Mouse (Mus musculus) midbrain, embryonic 14.5 days (tissue): ENCODE data around the gene Hipk2. TPM values are rescaled to one million over a fixed set of nuclear protein-coding genes. Genes with fewer than 3 reads are reported as not detected.
"Not testable (repeated sequence)": the region's sequence is repeated elsewhere in the genome, so short reads cannot be mapped to it uniquely, and the experiment has no call there.

ENCODE experiments used
- ATAC-seq: fragments of 200-750 bp; cut with Nextera tagmentation; 2 replicates; pipeline ENCODE4 v1.8.0; 2017; ENCODE audit warnings: moderate number of reproducible peaks, moderate library complexity; ENCODE audit not compliant: low FRiP score, low TSS enrichment
- DNase-seq: peaks from one replicate; pipeline ENCODE4 v3.0.0-alpha.2; 2015
- H3K27ac ChIP-seq: fragments of 300-500 bp; sonication (generic); replicated peaks from 2 replicates; pipeline ENCODE4 v1.5.1; 2014; ENCODE audit warnings: mild to moderate bottlenecking, low read depth, low read length, moderate library complexity
- H3K27me3 ChIP-seq: fragments of 300-500 bp; sonication (generic); 2 replicates; pipeline ENCODE4 v1.6.1; 2014; ENCODE audit warnings: low read length, control low read depth, mixed read lengths; ENCODE audit not compliant: control insufficient read depth, insufficient read depth
- H3K36me3 ChIP-seq: fragments of 300-500 bp; sonication (generic); 2 replicates; pipeline ENCODE4 v1.6.1; 2014; ENCODE audit warnings: low read length, control low read depth; ENCODE audit not compliant: control insufficient read depth, insufficient read depth
- H3K4me1 ChIP-seq: fragments of 300-500 bp; sonication (generic); 2 replicates; pipeline ENCODE4 v1.6.1; 2014; ENCODE audit warnings: mild to moderate bottlenecking, antibody characterized with exemption, low read length, control low read depth; ENCODE audit not compliant: control insufficient read depth, insufficient read depth
- H3K4me2 ChIP-seq: fragments of 300-500 bp; sonication (generic); 2 replicates; pipeline ENCODE4 v1.6.1; 2014; ENCODE audit warnings: mild to moderate bottlenecking, low read length, moderate library complexity
- H3K4me3 ChIP-seq: fragments of 300-500 bp; sonication (generic); replicated peaks from 2 replicates; pipeline ENCODE4 v1.5.1; 2014; ENCODE audit warnings: low read depth, low read length
- H3K9ac ChIP-seq: fragments of 300-500 bp; sonication (generic); replicated peaks from 2 replicates; pipeline ENCODE4 v1.6.1; 2014; ENCODE audit warnings: mild to moderate bottlenecking, low read length, moderate library complexity
- H3K9me3 ChIP-seq: fragments of 300-500 bp; sonication (generic); 2 replicates; pipeline ENCODE4 v1.6.1; 2016; ENCODE audit warnings: low read length, control low read depth, mixed read lengths; ENCODE audit not compliant: control insufficient read depth
- WGBS: fragments of 180-500 bp; shearing (Covaris S2); extraction: QIAGEN DNeasy Blood & Tissue Kit; methylation state at CpG from one replicate; pipeline ENCODE4 v1.1.7; 2014; 5-methylcytosine and 5-hydroxymethylcytosine counted together
- polyA plus RNA-seq: library from polyadenylated mRNA; unstranded; fragments of >200 nt; fragmentation: Nextera tagmentation; extraction: Ambion mirVana; gene quantifications from 2 replicates; pipeline ENCODE4 v1.2.1, GENCODE M21; 2014

Hipk2 gene
- polyA plus RNA-seq, 1 experiment from 2014 or later: 41.3 TPM

DNA sequence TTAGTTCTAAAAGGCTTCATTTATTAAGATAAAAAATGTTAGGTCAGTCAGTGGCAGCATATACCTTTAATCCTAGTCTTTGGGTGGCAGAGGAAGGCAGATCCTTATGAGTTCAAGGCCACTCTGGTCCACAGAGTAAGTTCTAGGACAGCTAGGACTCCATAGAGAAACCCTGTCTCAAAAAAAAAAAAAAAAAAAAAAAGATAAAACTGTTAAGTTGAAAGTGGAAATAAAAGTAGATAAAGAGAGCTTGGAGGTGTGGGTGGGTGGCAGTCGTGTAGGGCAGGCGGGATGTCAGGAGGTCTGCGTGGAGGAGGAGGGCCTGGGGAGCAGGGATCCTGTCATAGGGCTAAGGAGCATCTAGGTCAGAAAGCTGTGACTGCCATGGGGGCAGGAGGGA lies 204.0 kb downstream of the Hipk2 start:
- no peak for ATAC-seq
- Histone ChIP-seq H3K9me3 (no peaks in the 10 kb centered on the region), H3K36me3 (no peaks in the 10 kb centered on the region), H3K4me1 (no peaks in the 10 kb centered on the region), H3K9ac (no peak overlapping the region), H3K27me3 (no peaks in the 10 kb centered on the region), H3K27ac (no peak overlapping the region), H3K4me2 (no peak overlapping the region), H3K4me3 (no peak overlapping the region)
- WGBS: 92% methylated on average over 3 of the region's 3 CpGs
- no peak for DNase-seq

DNA sequence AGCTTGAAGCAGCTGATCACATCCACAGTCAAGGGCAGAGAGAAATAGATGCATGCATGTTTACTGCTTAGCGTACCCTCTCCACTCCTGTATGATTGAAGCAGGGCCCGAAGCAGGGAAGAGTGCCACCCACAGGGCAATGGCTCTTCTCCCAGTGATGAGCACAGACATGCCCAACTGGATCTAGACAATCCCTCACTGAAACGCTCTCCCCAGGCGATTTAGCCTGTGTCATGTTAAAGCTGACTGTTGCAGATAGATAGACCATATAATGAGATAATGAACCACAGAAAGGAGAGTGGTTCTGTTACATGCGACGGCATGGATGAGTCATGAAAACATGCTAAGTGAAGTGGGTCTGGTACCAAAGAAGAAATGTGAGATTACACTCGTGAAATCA lies 204.7 kb downstream of the Hipk2 start:
- 69% methylated on average over 7 of the region's 7 CpGs for WGBS
- DNase-seq (no peak), ATAC-seq (no peak)
- H3K4me2 ChIP-seq: no peak overlapping the region
- H3K27me3 ChIP-seq: no peaks in the 10 kb centered on the region
- no peaks in the 10 kb centered on the region for H3K9me3 ChIP-seq
- H3K9ac ChIP-seq: no peak overlapping the region
- H3K4me3 ChIP-seq: no peak overlapping the region
- no peaks in the 10 kb centered on the region for H3K4me1 ChIP-seq
- H3K27ac ChIP-seq: no peak overlapping the region
- H3K36me3 ChIP-seq: no peaks in the 10 kb centered on the region

DNA sequence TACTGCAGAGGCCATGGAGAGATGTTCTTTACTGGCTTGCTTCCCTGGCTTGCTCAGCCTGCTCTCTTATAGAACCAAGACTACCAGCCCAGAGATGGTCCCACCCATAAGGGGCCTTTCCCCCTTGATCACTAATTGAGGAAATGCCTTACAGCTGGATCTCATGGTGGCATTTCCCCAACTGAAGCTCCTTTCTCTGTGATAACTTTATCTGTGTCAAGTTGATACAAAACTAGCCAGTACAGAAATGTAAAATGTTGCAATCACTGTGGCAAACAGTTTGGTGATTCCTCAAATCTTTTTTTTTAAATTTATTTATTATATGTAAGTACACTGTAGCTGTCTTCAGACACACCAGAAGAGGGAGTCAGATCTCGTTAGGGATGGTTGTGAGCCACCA lies 205.5 kb downstream of the Hipk2 start:
- not testable (repeated sequence) for DNase-seq, H3K9ac ChIP-seq, H3K9me3 ChIP-seq, H3K4me3 ChIP-seq, H3K4me2 ChIP-seq, H3K4me1 ChIP-seq, H3K27ac ChIP-seq, H3K27me3 ChIP-seq, H3K36me3 ChIP-seq, ATAC-seq
- 57% methylated on average over 1 of the region's 1 CpGs for WGBS

DNA sequence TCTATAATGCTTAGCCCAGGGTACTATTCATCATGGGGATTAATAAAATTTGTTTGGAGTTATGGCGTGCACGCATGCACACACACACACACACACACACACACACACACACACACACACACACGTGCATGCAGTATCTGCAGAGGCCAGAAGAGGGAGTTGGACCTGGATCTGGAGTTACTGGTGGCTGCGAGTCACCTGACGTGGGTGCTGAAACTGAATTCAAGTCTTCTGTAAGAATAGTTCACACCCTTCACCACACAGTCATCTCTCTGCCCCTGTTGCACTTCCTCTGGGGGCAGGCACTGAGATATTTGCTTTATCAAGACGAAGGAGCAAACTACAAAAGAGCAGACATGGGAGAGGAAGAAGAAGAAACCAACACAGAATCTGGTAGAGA lies 206.4 kb downstream of the Hipk2 start:
- Histone ChIP-seq H3K36me3 (no peaks in the 10 kb centered on the region), H3K4me1 (no peaks in the 10 kb centered on the region), H3K4me2 (no peak overlapping the region), H3K9ac (no peak overlapping the region), H3K27ac (no peak overlapping the region), H3K27me3 (no peaks in the 10 kb centered on the region), H3K9me3 (no peaks in the 10 kb centered on the region), H3K4me3 (no peak overlapping the region)
- WGBS: 74% methylated on average over 6 of the region's 6 CpGs
- no peak for ATAC-seq
- DNase-seq: no peak

DNA sequence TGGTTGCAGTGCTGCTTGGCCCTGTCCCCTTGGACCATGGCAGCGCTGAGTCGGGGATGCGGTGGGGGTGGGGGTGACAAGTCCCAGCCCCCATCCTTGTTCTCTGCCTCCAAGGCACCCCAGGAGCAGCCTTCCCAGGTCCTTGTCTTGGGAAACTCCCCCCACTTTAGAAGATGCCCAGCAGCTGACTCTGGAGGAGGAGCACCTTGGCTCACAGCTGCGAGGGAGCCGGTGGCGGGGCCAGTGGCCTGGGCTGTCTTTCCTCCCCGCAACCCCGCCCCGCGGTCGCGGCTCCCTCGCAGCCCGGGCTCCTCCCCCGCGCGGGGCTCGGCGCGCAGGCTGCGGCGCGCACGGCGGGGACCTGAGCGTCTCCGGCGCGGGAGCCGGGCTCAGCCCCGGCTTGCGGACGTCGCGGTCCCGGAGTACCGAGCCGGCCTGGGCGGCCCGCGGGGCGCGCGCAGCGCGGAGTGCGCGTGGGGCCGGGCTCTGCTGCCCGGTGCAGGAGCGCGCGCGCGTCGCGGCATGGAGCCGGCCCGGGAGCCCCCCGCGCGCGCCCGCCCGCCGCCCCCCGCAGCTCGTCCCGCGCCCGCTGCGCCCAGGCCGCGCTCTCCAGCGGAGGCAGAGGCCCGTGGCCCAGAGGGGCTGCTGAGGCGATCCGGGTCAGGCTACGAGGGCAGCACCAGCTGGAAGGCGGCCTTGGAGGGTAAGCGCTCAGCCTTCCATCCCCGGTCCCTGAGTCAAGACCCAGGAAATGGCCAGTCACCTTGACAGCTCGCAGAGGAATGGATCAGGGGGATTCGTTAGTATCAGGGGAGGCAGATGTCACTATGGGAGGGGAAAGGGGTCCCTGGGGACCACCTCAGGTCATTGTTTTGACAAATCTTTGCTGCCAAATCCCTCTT lies 213.0 kb downstream of the Hipk2 start, which contains the start of gene Clec2l:
Gene Clec2l (plus strand): TSS at position 356 of the 902 bp plus-strand sequence.
- H3K27ac ChIP-seq: peak within 1 kb of the TSS; percentile 70
- WGBS: under 1% methylated on average over 73 of the region's 84 CpGs
- H3K4me3 ChIP-seq: peak within 1 kb of the TSS; percentile 50
- peak within 1 kb of the TSS; percentile 84 for H3K9ac ChIP-seq
- H3K27me3 ChIP-seq: peaks cover 8% of the 10 kb centered on the region; the same call in 1 of the 2 replicates
- peak within 1 kb of the TSS; percentile 78 for H3K4me2 ChIP-seq
- ATAC-seq (peak; percentile 83), DNase-seq (peak; percentile 82)
- 0 out of 2 replicates have a peak, but pooled peaks cover 5% of the 10 kb centered on the region for H3K4me1 ChIP-seq
- H3K36me3 ChIP-seq: no peaks in the 10 kb centered on the region
- no peaks in the 10 kb centered on the region for H3K9me3 ChIP-seq

DNA sequence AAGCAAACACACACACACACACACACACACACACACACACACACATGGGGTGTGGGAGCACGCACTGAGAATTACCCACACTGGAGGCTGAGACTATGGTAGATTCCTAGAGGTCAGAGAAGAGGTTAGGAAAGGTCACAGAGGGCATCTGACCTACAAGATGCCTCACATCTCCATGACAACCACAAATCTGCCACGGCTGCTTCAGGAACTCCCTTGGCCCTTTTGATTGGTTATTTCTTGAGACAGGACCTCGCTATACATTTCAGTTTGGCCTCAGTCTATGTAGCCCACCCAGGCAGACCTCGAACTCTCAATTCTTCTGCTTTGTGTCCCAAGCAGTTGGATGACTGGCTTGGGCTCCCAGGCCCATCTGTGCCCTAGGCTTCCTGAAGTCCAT lies 214.3 kb downstream of the Hipk2 start:
- no peak for DNase-seq

DNA sequence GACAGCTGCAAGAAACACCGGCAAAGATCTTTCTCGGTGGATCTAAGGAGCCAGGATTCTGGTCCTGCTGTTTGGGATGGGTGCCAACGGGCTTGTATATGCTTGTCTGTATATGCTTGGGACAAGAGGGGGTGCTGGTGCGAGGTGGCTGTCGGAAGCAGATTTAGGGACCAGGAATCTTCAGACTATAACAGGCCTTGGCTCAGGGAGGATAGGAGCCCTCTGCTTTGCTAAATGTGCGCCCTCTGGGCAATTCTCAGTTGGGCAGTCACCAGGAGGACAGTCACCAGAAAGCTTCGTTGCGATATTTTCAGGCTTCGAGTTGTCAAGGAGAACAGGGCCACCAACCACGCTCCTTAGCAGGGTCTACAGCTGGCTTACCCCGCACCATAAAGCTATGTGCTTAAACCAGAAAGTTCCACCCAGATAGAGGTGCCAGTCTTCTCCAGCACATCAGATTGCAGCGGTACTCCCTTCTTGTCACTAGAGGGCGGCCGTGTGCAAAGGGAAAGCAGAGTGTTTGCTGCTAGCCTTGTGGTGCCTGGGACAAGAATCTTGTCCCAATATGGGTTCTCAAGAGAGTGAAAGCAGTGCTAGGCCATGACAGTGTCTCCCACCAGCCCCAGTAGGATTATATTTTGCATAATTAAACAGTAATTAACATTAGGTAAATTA lies 225.6 kb downstream of the Hipk2 start:
- ATAC-seq (no peak; the same call in 1 of the 2 replicates), DNase-seq (peak; percentile 90)
- H3K9me3 ChIP-seq: no peaks in the 10 kb centered on the region
- no peaks in the 10 kb centered on the region for H3K27me3 ChIP-seq
- no peaks in the 10 kb centered on the region for H3K36me3 ChIP-seq
- H3K27ac ChIP-seq: no peak overlapping the region
- H3K4me1 ChIP-seq: no peaks in the 10 kb centered on the region
- H3K9ac ChIP-seq: no peak overlapping the region
- no peak overlapping the region for H3K4me3 ChIP-seq
- H3K4me2 ChIP-seq: no peak overlapping the region
- WGBS: 43% methylated on average over 14 of the region's 14 CpGs

More for the DNA sequence above, 214.3 kb downstream of the Hipk2 start:
- no peak overlapping the region for H3K4me3 ChIP-seq
- no peak for ATAC-seq
- peaks cover 8% of the 10 kb centered on the region; the same call in 1 of the 2 replicates for H3K27me3 ChIP-seq
- WGBS: 14% methylated on average over 4 of the region's 4 CpGs
- no peak overlapping the region for H3K9ac ChIP-seq
- H3K4me1 ChIP-seq: 0 out of 2 replicates have a peak, but pooled peaks cover 5% of the 10 kb centered on the region
- H3K36me3 ChIP-seq: no peaks in the 10 kb centered on the region
- no peaks in the 10 kb centered on the region for H3K9me3 ChIP-seq
- no peak overlapping the region for H3K4me2 ChIP-seq
- H3K27ac ChIP-seq: no peak overlapping the region

DNA sequence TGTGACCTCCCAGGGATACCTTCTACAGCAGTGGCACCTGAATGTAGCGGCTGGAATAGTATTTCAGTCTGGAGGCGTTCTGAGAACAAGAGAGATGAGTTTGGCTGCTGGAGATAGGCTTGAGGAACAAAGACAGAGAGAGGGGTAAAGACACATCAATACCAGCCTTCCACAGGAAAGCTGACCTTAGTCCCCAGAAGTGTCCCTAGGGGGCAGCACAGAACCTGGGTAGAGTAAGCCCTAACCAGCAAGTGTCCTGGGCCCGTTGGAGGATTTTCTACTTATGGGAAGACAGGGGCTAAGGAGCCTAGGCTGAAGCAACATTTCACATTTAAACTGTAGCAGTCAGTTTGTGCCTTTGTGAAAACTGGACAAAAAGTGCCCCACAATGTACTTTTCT lies 226.4 kb downstream of the Hipk2 start:
- DNase-seq (peak; percentile 23), ATAC-seq (no peak)

More for the DNA sequence above, 226.4 kb downstream of the Hipk2 start:
- no peaks in the 10 kb centered on the region for H3K4me1 ChIP-seq
- H3K9me3 ChIP-seq: no peaks in the 10 kb centered on the region
- no peak overlapping the region for H3K4me3 ChIP-seq
- no peak overlapping the region for H3K4me2 ChIP-seq
- no peak overlapping the region for H3K9ac ChIP-seq
- WGBS: 73% methylated on average over 3 of the region's 3 CpGs
- no peak overlapping the region for H3K27ac ChIP-seq
- no peaks in the 10 kb centered on the region for H3K27me3 ChIP-seq
- no peaks in the 10 kb centered on the region for H3K36me3 ChIP-seq
